Mouse (Mus musculus): ENCODE results near the gene Cdon. TPM values are rescaled to one million over a fixed set of nuclear protein-coding genes. Genes with fewer than 3 reads are reported as not detected.

The Cdon gene
- 11.9 TPM for polyA plus RNA-seq (2017; shearing (Covaris generic))

DNA sequence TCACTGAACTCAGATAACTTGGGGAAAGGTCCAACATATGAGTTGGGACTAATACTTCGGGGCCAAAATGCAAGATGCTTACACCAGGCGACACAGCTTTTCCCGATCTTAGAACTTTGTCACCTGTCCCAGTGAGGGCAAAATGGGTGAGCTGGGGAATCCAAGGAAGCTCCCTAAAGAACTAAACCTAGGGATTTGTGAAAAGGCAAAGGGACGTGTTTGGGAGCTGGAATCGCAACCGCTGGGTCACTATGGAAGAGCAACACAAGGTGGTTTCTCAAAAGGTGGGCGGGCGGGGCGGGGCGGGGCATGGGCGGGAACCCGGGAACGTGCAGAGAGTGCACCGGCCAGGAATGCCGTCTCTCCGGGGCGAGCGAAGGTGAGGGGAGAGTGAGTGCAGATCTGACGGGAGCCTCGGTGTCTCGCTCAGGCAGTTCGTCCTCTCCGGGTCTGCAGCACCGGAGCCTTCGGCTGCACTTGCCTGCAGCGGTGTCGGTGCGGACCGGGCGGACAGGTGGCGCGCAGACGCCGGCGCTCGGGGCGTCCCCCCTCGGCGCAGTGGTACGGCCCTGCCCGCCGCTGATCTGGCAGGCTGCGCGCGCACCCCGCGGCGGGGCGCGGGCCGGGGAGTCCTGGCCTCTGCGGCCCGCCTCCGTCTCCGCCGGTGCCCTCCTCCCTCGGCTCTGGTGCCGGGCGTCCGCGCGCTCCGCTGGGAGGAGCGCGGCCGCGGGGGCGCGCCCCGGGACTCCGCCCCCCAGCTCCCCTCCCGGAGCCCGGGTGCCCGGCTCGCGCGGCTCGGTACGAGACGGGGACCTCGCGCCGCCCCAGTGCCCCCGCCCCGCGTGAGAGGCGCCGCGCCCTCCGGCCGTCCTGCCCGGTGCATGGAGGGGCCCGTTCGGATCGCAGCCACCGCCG, at the start of gene Cdon:
Cdon (plus strand) TSS at position 324 of the 915 bp plus-strand sequence.

DNA sequence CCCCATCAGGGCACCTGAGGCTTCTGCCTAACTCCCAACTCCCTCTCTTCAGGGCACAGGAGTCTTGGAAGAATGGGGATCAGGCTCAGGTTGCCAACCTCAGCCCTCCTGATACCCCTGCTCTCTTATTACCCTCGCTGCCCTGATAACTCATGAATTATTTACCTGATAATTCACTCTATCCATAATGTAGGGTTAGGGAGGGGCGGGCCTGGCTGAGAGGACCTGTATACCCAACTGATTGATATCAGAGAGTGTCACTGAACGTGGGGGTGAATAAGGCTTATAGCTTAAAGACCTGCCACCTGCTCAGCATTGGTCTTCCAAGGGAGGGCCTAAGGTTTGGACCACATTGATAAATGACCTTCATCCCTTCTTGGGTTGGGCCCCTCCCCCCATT, 97.2 kb downstream of the Cdon start, which contains the start of gene Gm1113:
Gm1113 (minus strand) TSS at position 101 of the 400 bp plus-strand sequence.

Other genes with a start within 250 kb of the Cdon start
- 46.7 TPM for gene Dcps, start 245.1 kb upstream of the Cdon start, polyA plus RNA-seq (2017; shearing (Covaris generic))
- 134 TPM for gene Srpr, start 221.0 kb upstream of the Cdon start, polyA plus RNA-seq (2017; shearing (Covaris generic))
- 4.2 TPM for gene Tirap, start 220.8 kb upstream of the Cdon start, polyA plus RNA-seq (2017; shearing (Covaris generic))
- 42.0 TPM for gene Foxred1, start 210.1 kb upstream of the Cdon start, polyA plus RNA-seq (2017; shearing (Covaris generic))
- 19.1 TPM for gene Fam118b, start 153.3 kb upstream of the Cdon start, polyA plus RNA-seq (2017; shearing (Covaris generic))
- 50.2 TPM for gene Rpusd4, start 153.3 kb upstream of the Cdon start, polyA plus RNA-seq (2017; shearing (Covaris generic))
- not detected for gene Gm1113, start 97.1 kb downstream of the Cdon start, polyA plus RNA-seq (2017; shearing (Covaris generic))
- 0.06 TPM for gene Ddx25, start 137.4 kb downstream of the Cdon start, polyA plus RNA-seq (2017; shearing (Covaris generic))
- gene Pus3, start 137.5 kb downstream of the Cdon start, polyA plus RNA-seq (2017; shearing (Covaris generic)) = 30.1 TPM
- gene Pate2, start 149.2 kb downstream of the Cdon start, polyA plus RNA-seq (2017; shearing (Covaris generic)) = 0.42 TPM
- 11.6 TPM for gene Hyls1, start 149.3 kb downstream of the Cdon start, polyA plus RNA-seq (2017; shearing (Covaris generic))
- not detected for gene Pate4, start 190.8 kb downstream of the Cdon start, polyA plus RNA-seq (2017; shearing (Covaris generic))
- gene Pate3, start 227.1 kb downstream of the Cdon start, polyA plus RNA-seq (2017; shearing (Covaris generic)) = not detected

Data from naive thymus-derived CD4-positive, alpha-beta T cell, adult 5 months (primary cell).